Mouse (Mus musculus) testis, adult 2 months (tissue): Measurements from ENCODE around the gene Acp1. TPM values are rescaled to one million over a fixed set of nuclear protein-coding genes. Genes with fewer than 3 reads are reported as not detected.
A peak's percentile ranks its signal among the peaks of the same experiment; 100 is the strongest.

Source experiments
- H3K27ac ChIP-seq: fragments of 200-500 bp; 2 replicates; pipeline ENCODE4 v1.5.1; 2012; ENCODE audit warnings: low read depth, low read length; ENCODE audit not compliant: control insufficient read depth, insufficient read depth
- H3K27me3 ChIP-seq: fragments of 200-500 bp; 2 replicates; pipeline ENCODE4 v1.6.1; 2012; ENCODE audit warnings: mild to moderate bottlenecking, low read length, moderate library complexity; ENCODE audit not compliant: control insufficient read depth, insufficient read depth
- H3K36me3 ChIP-seq: fragments of 200-500 bp; 2 replicates; pipeline ENCODE4 v1.6.1; 2012; ENCODE audit warnings: mild to moderate bottlenecking, low read length; ENCODE audit not compliant: control insufficient read depth, insufficient read depth
- H3K4me1 ChIP-seq: fragments of 200-500 bp; 2 replicates; pipeline ENCODE4 v1.6.1; 2012; ENCODE audit warnings: low read length; ENCODE audit not compliant: control insufficient read depth, insufficient read depth
- H3K4me3 ChIP-seq: fragments of 200-500 bp; 2 replicates; pipeline ENCODE4 v1.5.1; 2012; ENCODE audit warnings: low read depth, mild to moderate bottlenecking, low read length, moderate library complexity, mixed read lengths; ENCODE audit not compliant: control insufficient read depth
- CTCF ChIP-seq: fragments of 200-500 bp; IDR thresholded peaks from 2 replicates; pipeline ENCODE4 v1.5.1; 2012; ENCODE audit warnings: low read depth, mild to moderate bottlenecking, inconsistent platforms, low read length, moderate library complexity; ENCODE audit not compliant: control insufficient read depth, insufficient read depth, insufficient replicate concordance
- POLR2A ChIP-seq: fragments of 200-500 bp; IDR thresholded peaks from 2 replicates; pipeline ENCODE4 v1.6.1; 2012; ENCODE audit warnings: low read depth, mild to moderate bottlenecking, inconsistent platforms, low read length, moderate library complexity; ENCODE audit not compliant: control insufficient read depth
- polyA plus RNA-seq: library from polyadenylated mRNA; depleted of rRNA; stranded (reverse); fragments of >200 nt; gene quantifications from 2 replicates; pipeline ENCODE4 v1.2.3, GENCODE M21; 2012; rRNA removed

Gene Acp1
- 22.8 and 26.8 TPM in 2 replicates for polyA plus RNA-seq

DNA sequence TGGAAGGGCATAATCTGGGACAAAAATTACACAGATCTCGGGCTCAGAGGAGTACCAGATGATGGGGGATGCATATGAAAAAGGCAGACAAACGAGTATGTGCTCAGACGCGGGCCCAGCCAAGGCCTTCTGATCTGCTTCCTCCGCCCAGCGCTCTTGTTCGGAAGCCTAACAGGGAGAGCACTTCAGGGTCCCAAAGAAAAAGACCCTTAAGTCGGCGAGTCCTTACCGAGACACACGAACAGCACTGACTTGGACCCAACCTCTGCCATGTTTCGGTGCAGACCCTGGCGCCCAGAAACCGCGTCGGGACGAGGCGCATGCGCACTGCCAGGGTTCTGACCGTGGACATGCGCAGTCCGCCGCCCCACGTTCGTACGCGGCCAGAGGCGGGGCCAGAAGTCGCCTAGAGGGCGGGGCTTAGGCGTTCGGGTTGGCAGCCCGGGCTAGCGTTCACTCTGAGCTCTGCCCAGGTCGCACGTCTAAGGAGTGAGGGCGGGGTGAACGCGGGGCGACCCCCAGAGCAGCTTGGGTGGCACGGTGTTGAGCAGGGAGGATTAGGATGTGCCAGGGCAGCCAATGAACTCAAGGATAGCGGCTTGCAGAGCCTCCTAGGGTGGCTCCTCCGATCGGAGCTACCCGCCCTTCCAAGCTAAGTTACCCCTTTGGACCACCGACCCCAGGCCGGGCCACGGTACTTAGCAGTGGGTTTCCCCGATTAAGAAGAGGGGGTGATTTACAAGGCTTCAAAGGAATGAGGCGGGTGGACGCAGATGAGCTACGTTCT is at the start of gene Acp1, which contains the start of gene Sh3yl1:
Gene Acp1 (minus strand): TSS at position 329 of the 787 bp plus-strand sequence.
Gene Sh3yl1 (plus strand): TSS at position 408 of the 787 bp plus-strand sequence.
- Histone ChIP-seq H3K27me3 (no peaks in the 10 kb centered on the region), H3K36me3 (no peaks in the 10 kb centered on the region), H3K27ac (peak within 1 kb of the TSS; percentile 82), H3K4me1 (peaks cover 3% of the 10 kb centered on the region), H3K4me3 (peak within 1 kb of the TSS; percentile 86)
- TF ChIP-seq POLR2A (peak; percentile 92), CTCF (no peak)

DNA sequence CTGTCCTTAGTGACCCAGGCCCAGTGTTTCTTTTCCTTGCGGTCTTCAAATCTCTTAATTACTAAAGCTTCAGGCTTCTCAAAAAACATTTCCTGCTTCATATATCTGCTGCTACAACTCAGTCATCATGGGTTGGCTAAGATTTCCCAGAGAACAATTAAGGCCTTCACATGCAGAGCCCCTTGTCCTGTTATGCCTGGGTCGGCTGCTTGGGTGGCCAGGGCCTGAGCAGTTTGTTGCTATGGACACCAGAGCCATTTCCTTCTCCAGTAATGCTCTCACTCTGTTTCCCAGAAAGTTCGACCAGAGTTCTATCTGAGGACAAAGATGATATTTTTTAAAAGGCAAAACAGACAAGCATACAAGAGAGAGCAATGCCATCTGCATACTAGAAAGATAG is 32.8 kb upstream of the Acp1 start:
- H3K27ac ChIP-seq: no peak overlapping the region
- no peaks in the 10 kb centered on the region for H3K36me3 ChIP-seq
- no peaks in the 10 kb centered on the region for H3K4me1 ChIP-seq
- TF ChIP-seq CTCF (no peak), POLR2A (no peak)
- no peaks in the 10 kb centered on the region for H3K27me3 ChIP-seq
- H3K4me3 ChIP-seq: no peak overlapping the region

DNA sequence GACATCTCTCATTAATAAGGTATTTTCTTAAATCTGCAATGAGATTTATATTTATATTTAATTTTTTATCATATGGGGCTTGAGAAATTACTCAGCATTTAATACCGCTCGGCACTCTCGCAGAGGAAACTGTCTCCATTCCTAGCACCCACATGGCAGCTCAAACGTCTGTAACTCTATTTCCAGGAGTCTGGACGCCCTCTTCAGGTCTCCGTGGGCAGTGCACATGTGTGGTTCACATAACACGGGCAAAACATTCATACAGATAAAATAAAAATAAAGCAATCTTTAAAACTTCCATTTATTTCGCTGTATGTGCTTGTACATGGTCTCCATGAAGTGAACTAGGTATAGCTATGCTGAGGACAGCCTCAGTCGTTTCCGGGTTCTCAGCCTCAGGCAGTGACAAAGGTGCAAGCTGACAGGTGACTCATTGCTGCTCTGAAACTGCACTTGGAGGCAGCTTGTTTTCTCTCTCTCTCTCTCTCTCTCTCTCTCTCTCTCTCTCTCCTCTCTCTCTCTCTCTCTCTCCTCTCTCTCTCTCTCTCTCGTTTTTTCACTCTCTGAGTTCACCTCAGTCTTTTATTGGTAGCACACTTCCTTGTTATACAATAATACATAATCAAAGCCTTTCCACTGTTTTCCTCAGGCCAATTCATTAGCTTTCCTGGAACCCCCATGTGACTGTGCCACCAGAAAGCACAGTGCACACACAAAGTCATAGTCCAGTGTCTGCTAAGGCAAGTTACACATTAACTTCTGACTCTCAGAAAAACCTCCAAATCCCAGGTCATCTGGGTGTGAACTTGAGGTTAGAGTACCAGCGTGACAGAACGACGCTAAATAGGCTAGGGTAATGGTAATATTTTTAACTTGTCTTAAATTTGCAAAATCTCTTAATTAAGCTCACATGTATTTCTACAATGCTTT is 31.9 kb upstream of the Acp1 start:
- no peaks in the 10 kb centered on the region for H3K36me3 ChIP-seq
- no peaks in the 10 kb centered on the region for H3K27me3 ChIP-seq
- H3K27ac ChIP-seq: no peak overlapping the region
- H3K4me1 ChIP-seq: no peaks in the 10 kb centered on the region
- no peak overlapping the region for H3K4me3 ChIP-seq
- TF ChIP-seq POLR2A: no peak
- TF ChIP-seq CTCF: 0 out of 2 replicates have a peak, but pooled peaks have one; percentile 5

DNA sequence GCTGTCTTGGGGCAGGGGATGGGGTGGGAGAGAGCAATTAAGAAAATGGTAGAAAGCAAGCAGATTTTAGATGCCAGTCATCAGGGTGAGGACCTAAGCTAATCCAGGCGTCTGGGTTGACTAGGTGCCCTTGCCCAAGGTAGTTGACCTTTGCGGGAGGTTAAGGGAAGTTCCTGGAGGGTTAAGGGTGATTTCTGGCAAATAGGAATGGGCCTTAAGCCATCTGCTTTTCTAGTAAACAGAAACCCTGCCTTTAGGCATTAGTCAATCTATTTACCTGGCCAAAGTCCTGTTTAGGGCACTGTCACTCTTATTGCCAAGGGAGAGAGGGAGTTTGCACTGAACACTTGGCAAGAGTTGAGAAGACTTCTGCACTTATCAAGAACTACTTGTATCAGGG is 25.5 kb upstream of the Acp1 start:
- no peak for TF ChIP-seq POLR2A
- TF ChIP-seq CTCF: no peak
- H3K36me3 ChIP-seq: no peaks in the 10 kb centered on the region
- no peaks in the 10 kb centered on the region for H3K4me1 ChIP-seq
- H3K27me3 ChIP-seq: no peaks in the 10 kb centered on the region
- H3K27ac ChIP-seq: no peak overlapping the region
- H3K4me3 ChIP-seq: no peak overlapping the region

DNA sequence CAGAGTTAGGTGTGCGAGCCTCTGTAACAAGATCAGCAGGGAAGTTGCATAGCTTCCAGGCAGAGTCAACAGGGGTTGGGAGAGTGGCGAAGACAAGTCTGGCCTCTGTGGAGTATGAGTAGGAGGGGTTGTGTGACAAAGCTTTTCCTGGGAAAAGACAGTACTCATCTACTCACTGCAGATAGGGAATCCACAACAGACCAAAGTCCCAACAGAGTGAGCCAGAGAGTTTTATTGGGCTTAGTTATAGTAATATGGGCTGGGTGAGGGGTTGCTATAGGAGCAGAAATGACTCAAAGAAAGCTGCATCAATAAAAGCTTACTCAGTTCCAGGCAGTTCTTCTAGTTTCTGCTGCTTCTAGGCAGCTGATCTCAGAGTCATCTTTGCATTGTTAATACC is 21.9 kb upstream of the Acp1 start:
- Histone ChIP-seq H3K27ac (no peak overlapping the region), H3K27me3 (no peaks in the 10 kb centered on the region), H3K4me3 (no peak overlapping the region), H3K4me1 (no peaks in the 10 kb centered on the region), H3K36me3 (no peaks in the 10 kb centered on the region)
- TF ChIP-seq POLR2A: no peak
- no peak for TF ChIP-seq CTCF

DNA sequence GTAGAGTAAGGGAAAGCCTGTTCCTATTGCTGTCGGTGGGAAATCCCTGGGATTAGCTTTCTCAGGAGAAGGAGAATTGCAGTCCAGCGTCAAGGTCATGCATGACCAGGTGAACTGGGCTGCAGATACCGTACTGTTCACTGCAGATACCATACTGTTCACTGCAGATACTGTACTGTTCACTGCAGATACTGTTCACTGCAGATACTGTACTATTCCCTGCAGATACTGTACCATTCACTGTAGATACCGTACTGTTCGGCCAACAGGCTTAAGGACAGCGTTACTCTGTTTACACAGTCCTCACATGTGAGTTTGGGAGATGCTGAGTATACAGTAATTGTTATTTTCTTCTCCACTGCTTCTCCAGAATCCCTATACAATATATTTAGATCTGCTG is 16.8 kb upstream of the Acp1 start:
- no peak overlapping the region for H3K4me3 ChIP-seq
- no peaks in the 10 kb centered on the region for H3K36me3 ChIP-seq
- TF ChIP-seq CTCF (no peak), POLR2A (no peak)
- no peak overlapping the region for H3K27ac ChIP-seq
- H3K4me1 ChIP-seq: no peaks in the 10 kb centered on the region
- H3K27me3 ChIP-seq: no peaks in the 10 kb centered on the region

DNA sequence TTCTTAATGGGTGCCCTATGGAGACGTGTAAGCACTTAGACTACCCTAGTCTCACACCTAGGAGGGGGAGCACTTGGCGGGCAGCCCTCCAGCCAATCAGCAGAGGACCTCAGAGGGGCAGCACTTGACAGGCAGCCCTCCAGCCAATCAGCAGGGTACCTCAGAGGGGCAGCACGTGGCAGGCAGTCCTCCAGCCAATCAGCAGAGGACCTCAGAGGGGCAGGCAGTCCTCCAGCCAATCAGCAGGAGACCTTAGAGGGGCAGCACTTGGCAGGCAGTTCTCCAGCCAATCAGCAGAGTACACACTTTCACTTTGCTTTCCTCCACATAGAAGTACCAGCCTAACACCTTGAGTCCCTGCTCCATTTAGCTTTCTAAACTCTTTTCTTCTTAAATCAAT is 11.0 kb upstream of the Acp1 start:
- no peak for TF ChIP-seq POLR2A
- TF ChIP-seq CTCF: no peak
- H3K4me1 ChIP-seq: no peaks in the 10 kb centered on the region
- no peaks in the 10 kb centered on the region for H3K36me3 ChIP-seq
- no peak overlapping the region for H3K4me3 ChIP-seq
- H3K27ac ChIP-seq: no peak overlapping the region
- no peaks in the 10 kb centered on the region for H3K27me3 ChIP-seq
